Mouse (Mus musculus): Measurements from ENCODE around the gene Ryr3. TPM values are rescaled to one million over a fixed set of nuclear protein-coding genes. Genes with fewer than 3 reads are reported as not detected.

Ryr3 gene
- polyA plus RNA-seq, 1 experiment from 2014 or later = 2.3 TPM

- no peak overlapping the region for H3K4me2 ChIP-seq (ENCODE audit: low read length)
- H3K27ac ChIP-seq (ENCODE audit: low read depth, low read length) = no peak overlapping the region
- WGBS = 88% methylated on average over 3 of the region's 3 CpGs
- ATAC-seq (no peak), DNase-seq (ENCODE audit: low spot score) (no peak)
- H3K4me1 ChIP-seq (ENCODE audit: control insufficient read depth, insufficient read depth, low read length) = no peaks in the 10 kb centered on the region
- no peak overlapping the region for H3K4me3 ChIP-seq (ENCODE audit: low read depth, low read length)
- no peaks in the 10 kb centered on the region for H3K27me3 ChIP-seq (replicated peaks; ENCODE audit: control insufficient read depth, insufficient read depth, low read length)
- no peaks in the 10 kb centered on the region for H3K9me3 ChIP-seq (replicated peaks; ENCODE audit: control insufficient read depth, low read length)
- H3K9ac ChIP-seq (ENCODE audit: low read length) = no peak overlapping the region
- H3K36me3 ChIP-seq (ENCODE audit: control insufficient read depth, insufficient read depth, low read length) = no peaks in the 10 kb centered on the region
Observed at GRCm38 (mm10) chr2:112612628-112613027, 604.3 kb downstream of the Ryr3 start.

GRCm38 (mm10) chr2:112606536-112606935, 610.4 kb downstream of the Ryr3 start:
- H3K27me3 ChIP-seq (replicated peaks; ENCODE audit: control insufficient read depth, insufficient read depth, low read length) = no peaks in the 10 kb centered on the region
- no peaks in the 10 kb centered on the region for H3K36me3 ChIP-seq (ENCODE audit: control insufficient read depth, insufficient read depth, low read length)
- WGBS = 79% methylated on average over 3 of the region's 3 CpGs
- H3K4me1 ChIP-seq (ENCODE audit: control insufficient read depth, insufficient read depth, low read length) = no peaks in the 10 kb centered on the region
- H3K4me2 ChIP-seq (ENCODE audit: low read length) = no peak overlapping the region
- no peak for DNase-seq (ENCODE audit: low spot score)
- no peak overlapping the region for H3K9ac ChIP-seq (ENCODE audit: low read length)
- H3K4me3 ChIP-seq (ENCODE audit: low read depth, low read length) = no peak overlapping the region
- H3K9me3 ChIP-seq (replicated peaks; ENCODE audit: control insufficient read depth, low read length) = no peaks in the 10 kb centered on the region
- H3K27ac ChIP-seq (ENCODE audit: low read depth, low read length) = no peak overlapping the region
- no peak for ATAC-seq

- Histone ChIP-seq H3K4me1 (ENCODE audit: control insufficient read depth, insufficient read depth, low read length) (no peaks in the 10 kb centered on the region), H3K27ac (ENCODE audit: low read depth, low read length) (no peak overlapping the region), H3K4me3 (ENCODE audit: low read depth, low read length) (no peak overlapping the region), H3K9ac (ENCODE audit: low read length) (no peak overlapping the region), H3K9me3 (replicated peaks; ENCODE audit: control insufficient read depth, low read length) (no peaks in the 10 kb centered on the region), H3K36me3 (ENCODE audit: control insufficient read depth, insufficient read depth, low read length) (no peaks in the 10 kb centered on the region), H3K27me3 (replicated peaks; ENCODE audit: control insufficient read depth, insufficient read depth, low read length) (no peaks in the 10 kb centered on the region), H3K4me2 (ENCODE audit: low read length) (no peak overlapping the region)
- ATAC-seq (0 out of 2 replicates have a peak, but pooled peaks have one; percentile 34), DNase-seq (ENCODE audit: low spot score) (peak; percentile 36)
- WGBS = 57% methylated on average over 8 of the region's 8 CpGs
Observed at GRCm38 (mm10) chr2:112602487-112602886, 614.4 kb downstream of the Ryr3 start.

- no peak overlapping the region for H3K4me2 ChIP-seq (ENCODE audit: low read length)
- DNase-seq (ENCODE audit: low spot score) = no peak
- 41% methylated on average over 10 of the region's 10 CpGs for WGBS
- H3K9me3 ChIP-seq (replicated peaks; ENCODE audit: control insufficient read depth, low read length) = no peaks in the 10 kb centered on the region
- no peaks in the 10 kb centered on the region for H3K27me3 ChIP-seq (replicated peaks; ENCODE audit: control insufficient read depth, insufficient read depth, low read length)
- no peak overlapping the region for H3K9ac ChIP-seq (ENCODE audit: low read length)
- H3K36me3 ChIP-seq (ENCODE audit: control insufficient read depth, insufficient read depth, low read length) = no peaks in the 10 kb centered on the region
- no peaks in the 10 kb centered on the region for H3K4me1 ChIP-seq (ENCODE audit: control insufficient read depth, insufficient read depth, low read length)
- no peak for ATAC-seq
- no peak overlapping the region for H3K27ac ChIP-seq (ENCODE audit: low read depth, low read length)
- H3K4me3 ChIP-seq (ENCODE audit: low read depth, low read length) = no peak overlapping the region
Observed at GRCm38 (mm10) chr2:112600222-112600621, 616.7 kb downstream of the Ryr3 start.

GRCm38 (mm10) chr2:112597064-112597463, 619.8 kb downstream of the Ryr3 start:
- H3K9ac ChIP-seq (ENCODE audit: low read length) = no peak overlapping the region
- H3K27ac ChIP-seq (ENCODE audit: low read depth, low read length) = no peak overlapping the region
- H3K4me2 ChIP-seq (ENCODE audit: low read length) = no peak overlapping the region
- ATAC-seq (no peak), DNase-seq (ENCODE audit: low spot score) (no peak)
- no peaks in the 10 kb centered on the region for H3K4me1 ChIP-seq (ENCODE audit: control insufficient read depth, insufficient read depth, low read length)
- H3K27me3 ChIP-seq (replicated peaks; ENCODE audit: control insufficient read depth, insufficient read depth, low read length) = no peaks in the 10 kb centered on the region
- WGBS = 81% methylated on average over 1 of the region's 1 CpGs
- H3K36me3 ChIP-seq (ENCODE audit: control insufficient read depth, insufficient read depth, low read length) = no peaks in the 10 kb centered on the region
- H3K9me3 ChIP-seq (replicated peaks; ENCODE audit: control insufficient read depth, low read length) = no peaks in the 10 kb centered on the region
- no peak overlapping the region for H3K4me3 ChIP-seq (ENCODE audit: low read depth, low read length)

- Histone ChIP-seq H3K27ac (ENCODE audit: low read depth, low read length) (no peak overlapping the region), H3K4me2 (ENCODE audit: low read length) (no peak overlapping the region), H3K9ac (ENCODE audit: low read length) (no peak overlapping the region), H3K9me3 (replicated peaks; ENCODE audit: control insufficient read depth, low read length) (no peaks in the 10 kb centered on the region), H3K4me3 (ENCODE audit: low read depth, low read length) (no peak overlapping the region), H3K4me1 (ENCODE audit: control insufficient read depth, insufficient read depth, low read length) (no peaks in the 10 kb centered on the region), H3K36me3 (ENCODE audit: control insufficient read depth, insufficient read depth, low read length) (no peaks in the 10 kb centered on the region), H3K27me3 (replicated peaks; ENCODE audit: control insufficient read depth, insufficient read depth, low read length) (no peaks in the 10 kb centered on the region)
- WGBS = 81% methylated on average over 5 of the region's 5 CpGs
- ATAC-seq (no peak), DNase-seq (ENCODE audit: low spot score) (no peak)
Observed at GRCm38 (mm10) chr2:112596415-112596814, 620.5 kb downstream of the Ryr3 start.

GRCm38 (mm10) chr2:112595807-112596206, 621.1 kb downstream of the Ryr3 start:
- H3K4me2 ChIP-seq (ENCODE audit: low read length) = no peak overlapping the region
- H3K27me3 ChIP-seq (replicated peaks; ENCODE audit: control insufficient read depth, insufficient read depth, low read length) = no peaks in the 10 kb centered on the region
- H3K9ac ChIP-seq (ENCODE audit: low read length) = no peak overlapping the region
- 86% methylated on average over 3 of the region's 3 CpGs for WGBS
- no peak overlapping the region for H3K4me3 ChIP-seq (ENCODE audit: low read depth, low read length)
- no peak for ATAC-seq
- H3K9me3 ChIP-seq (replicated peaks; ENCODE audit: control insufficient read depth, low read length) = no peaks in the 10 kb centered on the region
- DNase-seq (ENCODE audit: low spot score) = no peak
- H3K4me1 ChIP-seq (ENCODE audit: control insufficient read depth, insufficient read depth, low read length) = no peaks in the 10 kb centered on the region
- no peak overlapping the region for H3K27ac ChIP-seq (ENCODE audit: low read depth, low read length)
- no peaks in the 10 kb centered on the region for H3K36me3 ChIP-seq (ENCODE audit: control insufficient read depth, insufficient read depth, low read length)

- Histone ChIP-seq H3K4me1 (ENCODE audit: control insufficient read depth, insufficient read depth, low read length) (no peaks in the 10 kb centered on the region), H3K27me3 (replicated peaks; ENCODE audit: control insufficient read depth, insufficient read depth, low read length) (no peaks in the 10 kb centered on the region), H3K36me3 (ENCODE audit: control insufficient read depth, insufficient read depth, low read length) (no peaks in the 10 kb centered on the region), H3K27ac (ENCODE audit: low read depth, low read length) (no peak overlapping the region), H3K4me3 (ENCODE audit: low read depth, low read length) (no peak overlapping the region), H3K9me3 (replicated peaks; ENCODE audit: control insufficient read depth, low read length) (no peaks in the 10 kb centered on the region), H3K4me2 (ENCODE audit: low read length) (no peak overlapping the region), H3K9ac (ENCODE audit: low read length) (no peak overlapping the region)
- DNase-seq (ENCODE audit: low spot score) = peak; percentile 67
- 87% methylated on average over 2 of the region's 2 CpGs for WGBS
- peak; percentile 18; the same call in 1 of the 2 replicates for ATAC-seq
Observed at GRCm38 (mm10) chr2:112593781-112594180, 623.1 kb downstream of the Ryr3 start.

GRCm38 (mm10) chr2:112593322-112593721, 623.6 kb downstream of the Ryr3 start:
- no peak overlapping the region for H3K9ac ChIP-seq (ENCODE audit: low read length)
- no peak overlapping the region for H3K27ac ChIP-seq (ENCODE audit: low read depth, low read length)
- no peaks in the 10 kb centered on the region for H3K27me3 ChIP-seq (replicated peaks; ENCODE audit: control insufficient read depth, insufficient read depth, low read length)
- no peak overlapping the region for H3K4me2 ChIP-seq (ENCODE audit: low read length)
- H3K4me3 ChIP-seq (ENCODE audit: low read depth, low read length) = no peak overlapping the region
- WGBS = 60% methylated on average over 2 of the region's 2 CpGs
- no peak for ATAC-seq
- no peaks in the 10 kb centered on the region for H3K36me3 ChIP-seq (ENCODE audit: control insufficient read depth, insufficient read depth, low read length)
- DNase-seq (ENCODE audit: low spot score) = no peak
- no peaks in the 10 kb centered on the region for H3K9me3 ChIP-seq (replicated peaks; ENCODE audit: control insufficient read depth, low read length)
- H3K4me1 ChIP-seq (ENCODE audit: control insufficient read depth, insufficient read depth, low read length) = no peaks in the 10 kb centered on the region
